In the genomic region with DNA sequence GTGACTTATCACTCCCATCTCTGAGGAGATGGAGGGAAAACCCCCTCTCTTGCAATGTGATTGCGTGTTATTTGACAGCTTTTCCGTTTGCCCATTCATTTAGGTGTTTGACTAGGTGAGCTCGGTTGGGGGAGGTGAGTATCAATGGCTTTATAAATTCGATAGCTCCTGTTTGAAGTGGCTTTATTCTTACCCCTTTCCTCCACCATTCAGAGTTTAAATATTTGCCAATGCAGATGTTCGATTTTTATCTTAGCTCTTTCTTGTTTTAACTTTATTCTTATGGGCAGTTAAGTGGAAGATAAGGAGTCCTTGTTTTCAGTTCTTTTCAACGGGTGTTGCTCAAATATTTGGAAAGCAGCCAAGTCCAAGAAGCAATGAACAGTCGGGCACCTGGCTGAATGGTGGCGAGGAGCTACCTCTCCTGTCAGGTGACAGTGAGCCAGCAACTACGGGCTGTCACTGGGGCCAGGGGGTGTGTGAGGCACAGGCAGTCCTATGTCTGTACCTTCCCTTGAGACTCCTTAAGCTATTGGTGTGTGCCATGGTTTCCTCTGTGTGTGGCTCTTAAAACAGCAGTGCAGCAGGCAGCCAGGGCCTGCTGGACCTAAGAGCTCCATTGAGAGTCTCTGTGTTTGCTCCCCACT, we compare ENCODE assay signal across 8 mouse cellular contexts.
DNase-seq lines count a peak whose midpoint lies in the region; ATAC-seq lines count a peak whose summit lies in the region.

No protein-coding gene starts in this region.

- DNase-seq in adrenal gland, adult 2 months, result peak; percentile 10
- DNase-seq in adrenal gland, postnatal 14 days, result no peak
- DNase-seq in kidney, adult 9 months, result peak; percentile 65
- peak; percentile 65 for DNase-seq in lung, postnatal 36 days
- no peak for DNase-seq in layer of hippocampus, postnatal 36 days
- DNase-seq in Muller cell, postnatal 12 days (ENCODE audit: inconsistent ontology term), result no peak
- DNase-seq in MN1 (ENCODE audit: low spot score), result no peak

- H3K4me2 ChIP-seq in embryonic facial prominence, embryonic 13.5 days, result no peak overlapping the region

- no peak overlapping the region for H3K9ac ChIP-seq in embryonic facial prominence, embryonic 13.5 days

- H3K36me3 ChIP-seq in embryonic facial prominence, embryonic 13.5 days, result no peaks in the 10 kb centered on the region

- no peaks in the 10 kb centered on the region for H3K27me3 ChIP-seq in embryonic facial prominence, embryonic 13.5 days

- WGBS in embryonic facial prominence, embryonic 13.5 days, result 45% methylated on average over 9 of the region's 9 CpGs

- 0 out of 2 replicates have a peak, but pooled peaks have one; percentile 52 for ATAC-seq in embryonic facial prominence, embryonic 13.5 days (ENCODE audit: insufficient number of reproducible peaks, insufficient read depth, low FRiP score, low TSS enrichment, low read depth)

- peaks cover 52% of the 10 kb centered on the region for H3K4me1 ChIP-seq in embryonic facial prominence, embryonic 13.5 days

- H3K9me3 ChIP-seq in embryonic facial prominence, embryonic 13.5 days, result no peaks in the 10 kb centered on the region

- H3K4me3 ChIP-seq in embryonic facial prominence, embryonic 13.5 days, result no peak overlapping the region

- H3K27ac ChIP-seq in embryonic facial prominence, embryonic 13.5 days, result peak overlapping the region; percentile 41; the same call in 1 of the 2 replicates

Comparison
In these comparisons a context has a peak if more than half of its experiments do, and no peak if none do; other contexts are left out.
1. DNase-seq: peak in adrenal gland, adult 2 months (single experiment), kidney, adult 9 months (single experiment) and lung, postnatal 36 days (single experiment); none in adrenal gland, postnatal 14 days (single experiment), layer of hippocampus, postnatal 36 days (0 of 2), Muller cell, postnatal 12 days (single experiment) and MN1 (single experiment).